Mouse (Mus musculus) neural tube, postnatal 0 days (tissue): ENCODE measurements around the gene Trim43b. TPM values are rescaled to one million over a fixed set of nuclear protein-coding genes. Genes with fewer than 3 reads are reported as not detected.

Experiments
- polyA plus RNA-seq: library from polyadenylated mRNA; unstranded; fragments of >200 nt; fragmentation: Nextera tagmentation; extraction: Ambion mirVana; gene quantifications from 2 replicates; pipeline ENCODE4 v1.2.1, GENCODE M21; 2015

Trim43b gene
- not detected in 2 replicates for polyA plus RNA-seq

GRCm38 (mm10) chr9:89092735-89093134, at the start of gene Trim43b:
TSS of gene Trim43b (minus strand) at chr9:89092835.

Other genes starting within 250 kb of the Trim43b start
- 0.50 TPM in 1 of 2 replicates, not detected in the other for gene Bcl2a1a, start 135.9 kb downstream of the Trim43b start, polyA plus RNA-seq
- gene Bcl2a1b, start 106.4 kb upstream of the Trim43b start, polyA plus RNA-seq = 3.0 and 4.2 TPM in 2 replicates
- gene Gm29094, start 106.5 kb upstream of the Trim43b start, polyA plus RNA-seq = 1.3 and 1.5 TPM in 2 replicates
- 28.2 and 32.7 TPM in 2 replicates for gene Mthfs, start 117.8 kb upstream of the Trim43b start, polyA plus RNA-seq